Mouse (Mus musculus) stomach, embryonic 14.5 days (tissue): ENCODE results near the gene Plcb4. TPM values are rescaled to one million over a fixed set of nuclear protein-coding genes. Genes with fewer than 3 reads are reported as not detected.
"Not testable (repeated sequence)": the region's sequence is repeated elsewhere in the genome, so short reads cannot be mapped to it uniquely, and the experiment has no call there.

ENCODE experiments used
- ATAC-seq: fragments of 200-750 bp; cut with Nextera tagmentation; 2 replicates; pipeline ENCODE4 v1.8.0; 2017; ENCODE audit warnings: low read depth, moderate TSS enrichment; ENCODE audit not compliant: insufficient number of reproducible peaks, insufficient read depth, low FRiP score
- H3K27ac ChIP-seq: fragments of 300-500 bp; sonication (generic); 2 replicates; pipeline ENCODE4 v1.5.1; 2014; ENCODE audit warnings: mild to moderate bottlenecking, low read length, moderate library complexity, mixed read lengths
- H3K27me3 ChIP-seq: fragments of 300-500 bp; sonication (generic); 2 replicates; pipeline ENCODE4 v1.6.1; 2014; ENCODE audit warnings: low read length, control low read depth, mixed read lengths; ENCODE audit not compliant: control insufficient read depth, insufficient read depth
- H3K36me3 ChIP-seq: fragments of 300-500 bp; sonication (generic); 2 replicates; pipeline ENCODE4 v1.6.1; 2014; ENCODE audit warnings: mild to moderate bottlenecking, control low read depth, low read length, moderate library complexity, mixed read lengths; ENCODE audit not compliant: control insufficient read depth, insufficient read depth
- H3K4me1 ChIP-seq: fragments of 300-500 bp; sonication (generic); 2 replicates; pipeline ENCODE4 v1.6.1; 2014; ENCODE audit warnings: low read length, control low read depth, mixed read lengths; ENCODE audit not compliant: control insufficient read depth, insufficient read depth
- H3K4me2 ChIP-seq: fragments of 300-500 bp; sonication (generic); replicated peaks from 2 replicates; pipeline ENCODE4 v1.6.1; 2014; ENCODE audit warnings: low read depth, low read length, control low read depth
- H3K4me3 ChIP-seq: fragments of 300-500 bp; sonication (generic); 2 replicates; pipeline ENCODE4 v1.5.1; 2014; ENCODE audit warnings: low read depth, low read length, control low read depth
- H3K9ac ChIP-seq: fragments of 300-500 bp; sonication (generic); replicated peaks from 2 replicates; pipeline ENCODE4 v1.6.1; 2014; ENCODE audit warnings: low read depth, mild to moderate bottlenecking, control low read depth, low read length, moderate library complexity, mixed read lengths
- H3K9me3 ChIP-seq: fragments of 300-500 bp; sonication (generic); 2 replicates; pipeline ENCODE4 v1.6.1; 2016; ENCODE audit warnings: low read depth, low read length, control low read depth; ENCODE audit not compliant: control insufficient read depth
- WGBS: fragments of 180-500 bp; shearing (Covaris S2); extraction: QIAGEN DNeasy Blood & Tissue Kit; methylation state at CpG from one replicate; pipeline ENCODE4 v1.1.7; 2014; 5-methylcytosine and 5-hydroxymethylcytosine counted together
- polyA plus RNA-seq: library from polyadenylated mRNA; unstranded; fragments of >200 nt; fragmentation: Nextera tagmentation; extraction: Ambion mirVana; gene quantifications from 2 replicates; pipeline ENCODE4 v1.2.1, GENCODE M21; 2014

Gene Plcb4
- polyA plus RNA-seq, 1 experiment from 2014 or later: 51.4 TPM

GRCm38 (mm10) chr2:135727088-135727487 is 68.3 kb downstream of the Plcb4 start:
- WGBS: 79% methylated on average over 9 of the region's 9 CpGs
- Histone ChIP-seq H3K4me2 (no peak overlapping the region), H3K27me3 (no peaks in the 10 kb centered on the region), H3K4me3 (no peak overlapping the region), H3K9me3 (no peaks in the 10 kb centered on the region), H3K9ac (no peak overlapping the region), H3K27ac (no peak overlapping the region), H3K4me1 (no peaks in the 10 kb centered on the region), H3K36me3 (no peaks in the 10 kb centered on the region)
- ATAC-seq: no peak

- Histone ChIP-seq H3K9me3 (no peaks in the 10 kb centered on the region), H3K4me3 (no peak overlapping the region), H3K27ac (no peak overlapping the region), H3K27me3 (no peaks in the 10 kb centered on the region), H3K36me3 (no peaks in the 10 kb centered on the region), H3K9ac (no peak overlapping the region), H3K4me2 (no peak overlapping the region), H3K4me1 (no peaks in the 10 kb centered on the region)
- 85% methylated on average over 4 of the region's 4 CpGs for WGBS
- ATAC-seq: no peak
Observed at GRCm38 (mm10) chr2:135727925-135728324, 69.1 kb downstream of the Plcb4 start.

GRCm38 (mm10) chr2:135731591-135731990 is 72.8 kb downstream of the Plcb4 start:
- no peak overlapping the region for H3K9ac ChIP-seq
- no peaks in the 10 kb centered on the region for H3K27me3 ChIP-seq
- H3K4me2 ChIP-seq: no peak overlapping the region
- H3K4me1 ChIP-seq: peaks cover 9% of the 10 kb centered on the region; the same call in 1 of the 2 replicates
- 0 out of 2 replicates have a peak, but pooled peaks have one; percentile 28 for ATAC-seq
- no peak overlapping the region for H3K4me3 ChIP-seq
- H3K36me3 ChIP-seq: no peaks in the 10 kb centered on the region
- no peaks in the 10 kb centered on the region for H3K9me3 ChIP-seq
- H3K27ac ChIP-seq: no peak overlapping the region
- WGBS: 57% methylated on average over 6 of the region's 6 CpGs

GRCm38 (mm10) chr2:135732651-135733050 is 73.8 kb downstream of the Plcb4 start:
- ATAC-seq: no peak
- WGBS: 83% methylated on average over 4 of the region's 4 CpGs

GRCm38 (mm10) chr2:135733926-135734510 is 75.2 kb downstream of the Plcb4 start:
- Histone ChIP-seq H3K4me3 (no peak overlapping the region), H3K9ac (no peak overlapping the region), H3K9me3 (no peaks in the 10 kb centered on the region), H3K4me1 (peaks cover 9% of the 10 kb centered on the region; the same call in 1 of the 2 replicates), H3K36me3 (no peaks in the 10 kb centered on the region), H3K27ac (no peak overlapping the region), H3K4me2 (no peak overlapping the region), H3K27me3 (no peaks in the 10 kb centered on the region)
- 41% methylated on average over 10 of the region's 10 CpGs for WGBS
- no peak for ATAC-seq

More at GRCm38 (mm10) chr2:135732651-135733050, 73.8 kb downstream of the Plcb4 start:
- no peak overlapping the region for H3K4me3 ChIP-seq
- no peak overlapping the region for H3K4me2 ChIP-seq
- H3K9me3 ChIP-seq: no peaks in the 10 kb centered on the region
- no peak overlapping the region for H3K9ac ChIP-seq
- no peaks in the 10 kb centered on the region for H3K27me3 ChIP-seq
- no peaks in the 10 kb centered on the region for H3K36me3 ChIP-seq
- no peak overlapping the region for H3K27ac ChIP-seq
- H3K4me1 ChIP-seq: peaks cover 9% of the 10 kb centered on the region; the same call in 1 of the 2 replicates

- Histone ChIP-seq H3K27ac (no peak overlapping the region), H3K4me3 (no peak overlapping the region), H3K27me3 (no peaks in the 10 kb centered on the region), H3K4me2 (no peak overlapping the region), H3K4me1 (peaks cover 9% of the 10 kb centered on the region; the same call in 1 of the 2 replicates), H3K9me3 (no peaks in the 10 kb centered on the region), H3K9ac (no peak overlapping the region), H3K36me3 (no peaks in the 10 kb centered on the region)
- 86% methylated on average over 9 of the region's 9 CpGs for WGBS
- no peak for ATAC-seq
Observed at GRCm38 (mm10) chr2:135737506-135737905, 78.7 kb downstream of the Plcb4 start.

- not testable (repeated sequence) for H3K36me3 ChIP-seq, H3K27ac ChIP-seq, H3K9me3 ChIP-seq, H3K4me2 ChIP-seq, H3K4me3 ChIP-seq, H3K27me3 ChIP-seq, ATAC-seq, H3K9ac ChIP-seq
- peaks cover 15% of the 10 kb centered on the region; the same call in 1 of the 2 replicates for H3K4me1 ChIP-seq
- WGBS: 84% methylated on average over 7 of the region's 7 CpGs
Observed at GRCm38 (mm10) chr2:135738022-135738780, 79.4 kb downstream of the Plcb4 start.

- WGBS: 72% methylated on average over 1 of the region's 1 CpGs
- no peak for ATAC-seq
Observed at GRCm38 (mm10) chr2:135738950-135739349, 80.1 kb downstream of the Plcb4 start.

More at GRCm38 (mm10) chr2:135738950-135739349, 80.1 kb downstream of the Plcb4 start:
- Histone ChIP-seq H3K27ac (no peak overlapping the region), H3K4me3 (no peak overlapping the region), H3K4me2 (no peak overlapping the region), H3K36me3 (no peaks in the 10 kb centered on the region), H3K27me3 (no peaks in the 10 kb centered on the region), H3K9ac (no peak overlapping the region), H3K4me1 (peaks cover 20% of the 10 kb centered on the region; the same call in 1 of the 2 replicates), H3K9me3 (no peaks in the 10 kb centered on the region)
